Mouse (Mus musculus): ENCODE results near the gene Rbm38. TPM values are rescaled to one million over a fixed set of nuclear protein-coding genes. Genes with fewer than 3 reads are reported as not detected.

The Rbm38 gene
- polyA plus RNA-seq (2017; shearing (Covaris generic)): 100 to 1,000 TPM; 115 to 138 (median 124) TPM

DNA sequence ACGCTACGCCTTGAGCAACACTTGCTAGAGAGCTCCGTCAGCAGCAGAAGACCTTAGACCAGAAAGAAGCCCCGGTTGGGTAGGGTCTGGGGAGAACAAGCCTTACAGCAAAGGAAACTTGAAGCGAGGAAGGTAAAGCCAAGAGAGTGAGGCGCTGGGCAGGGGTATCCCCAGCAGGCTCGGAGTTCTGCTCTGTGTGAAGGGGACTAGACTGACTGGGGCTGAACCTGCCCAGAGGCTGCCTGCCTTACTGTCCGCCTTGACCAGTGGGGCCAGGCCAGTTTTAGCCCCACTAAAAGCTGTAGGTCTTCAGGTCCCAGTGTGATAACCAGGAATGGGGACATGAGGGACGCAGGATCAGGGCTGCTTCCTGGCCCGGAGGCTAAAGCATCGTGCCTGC is at the start of gene Rbm38:
Gene Rbm38, plus strand, starts transcription at position 69 of the 400 bp plus-strand sequence.
- no peak for ATAC-seq

DNA sequence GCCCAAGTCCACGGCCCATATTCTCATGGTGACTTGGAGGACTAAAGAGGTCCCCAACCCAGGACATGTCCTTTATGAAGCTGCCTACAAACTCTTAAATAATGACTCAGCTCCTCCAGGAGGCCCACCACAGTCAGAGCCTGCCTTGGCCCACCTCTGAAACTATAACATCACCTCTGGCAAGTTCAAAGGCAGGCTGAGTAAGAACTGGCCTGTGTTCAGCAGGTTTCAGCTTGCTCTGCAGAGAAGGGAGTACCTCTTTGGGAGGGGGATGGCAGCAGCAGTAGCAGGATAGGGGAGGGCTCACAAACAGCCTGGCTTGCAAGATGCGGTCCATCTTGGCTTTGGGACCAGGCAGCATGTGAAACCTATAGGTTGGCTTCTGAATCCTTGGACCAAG is 48.4 kb upstream of the Rbm38 start:
- no peak for ATAC-seq

DNA sequence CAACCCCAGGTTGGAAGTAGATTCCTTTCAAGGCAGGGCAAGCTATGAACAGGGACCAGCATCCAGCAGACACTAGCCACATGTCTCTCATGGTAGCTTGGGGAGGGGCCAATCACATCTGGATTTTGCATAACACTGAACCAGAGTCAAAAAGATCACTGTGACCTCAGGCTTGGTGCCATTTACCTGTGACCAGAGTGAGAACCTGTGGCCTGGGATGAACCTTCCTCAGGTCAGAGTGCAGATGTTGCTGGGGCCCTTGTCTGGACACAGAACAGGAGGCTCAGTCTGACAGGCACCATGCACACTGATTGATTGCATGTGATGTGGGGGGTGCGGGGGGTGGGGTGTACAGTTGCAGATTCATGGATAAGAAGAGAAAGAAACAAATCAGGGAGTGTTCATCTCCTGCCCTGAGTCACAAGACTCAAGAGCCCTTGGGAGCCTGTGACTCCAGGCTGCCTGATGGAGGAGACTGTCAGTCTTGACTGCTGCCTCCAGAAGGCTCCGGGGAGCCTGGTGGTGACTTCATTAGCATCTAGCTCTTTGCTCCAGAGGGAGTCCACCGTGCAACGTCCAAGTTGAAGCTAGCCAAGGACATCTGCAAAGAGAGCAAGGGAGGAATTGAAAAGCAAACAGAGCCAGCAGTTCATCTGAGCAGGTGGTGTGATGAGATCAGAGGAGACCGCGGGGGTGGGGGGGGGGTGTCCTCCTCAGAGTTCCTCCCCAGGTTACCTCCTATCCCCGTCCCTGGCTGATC is 46.3 kb upstream of the Rbm38 start:
- ATAC-seq: no peak

DNA sequence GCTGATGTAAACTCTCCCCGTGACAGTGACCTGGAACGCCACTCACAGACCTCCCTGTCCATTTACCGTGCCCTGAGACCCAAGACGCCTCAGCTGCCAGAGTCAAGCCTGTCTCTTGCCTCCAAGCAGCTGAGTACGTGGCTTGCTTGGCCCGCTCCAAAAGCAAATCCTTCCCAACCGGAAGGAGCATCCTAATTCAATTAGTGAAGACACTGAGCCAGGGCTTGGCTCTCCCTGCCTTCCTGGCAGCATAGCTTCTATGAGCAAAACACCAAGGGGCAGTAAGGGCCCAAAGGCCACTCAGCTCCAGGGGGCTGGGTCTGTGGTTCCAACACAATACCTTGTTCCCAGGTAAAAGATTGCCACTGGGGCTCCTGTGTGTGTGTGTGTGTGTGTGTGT is 45.6 kb upstream of the Rbm38 start:
- ATAC-seq: no peak

DNA sequence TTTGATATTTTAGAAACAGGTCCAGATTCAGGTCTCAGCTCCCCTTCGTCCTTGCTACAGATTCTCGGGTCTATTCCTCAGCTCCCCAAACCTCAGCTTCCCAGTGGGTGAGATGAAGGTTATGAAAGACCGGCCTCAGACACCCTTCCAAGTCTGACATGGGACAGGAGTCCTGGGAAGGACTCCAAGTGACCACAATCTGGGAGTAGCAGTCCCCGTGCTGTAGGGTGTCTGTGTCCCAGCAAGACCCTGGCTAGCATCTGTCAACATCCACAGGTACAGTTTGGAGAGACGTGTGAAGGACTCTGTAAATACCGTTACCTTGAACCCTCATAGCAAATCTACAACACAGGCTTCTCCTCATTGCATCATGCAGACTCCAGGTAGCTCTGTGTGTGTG is 45.1 kb upstream of the Rbm38 start:
- ATAC-seq: no peak

DNA sequence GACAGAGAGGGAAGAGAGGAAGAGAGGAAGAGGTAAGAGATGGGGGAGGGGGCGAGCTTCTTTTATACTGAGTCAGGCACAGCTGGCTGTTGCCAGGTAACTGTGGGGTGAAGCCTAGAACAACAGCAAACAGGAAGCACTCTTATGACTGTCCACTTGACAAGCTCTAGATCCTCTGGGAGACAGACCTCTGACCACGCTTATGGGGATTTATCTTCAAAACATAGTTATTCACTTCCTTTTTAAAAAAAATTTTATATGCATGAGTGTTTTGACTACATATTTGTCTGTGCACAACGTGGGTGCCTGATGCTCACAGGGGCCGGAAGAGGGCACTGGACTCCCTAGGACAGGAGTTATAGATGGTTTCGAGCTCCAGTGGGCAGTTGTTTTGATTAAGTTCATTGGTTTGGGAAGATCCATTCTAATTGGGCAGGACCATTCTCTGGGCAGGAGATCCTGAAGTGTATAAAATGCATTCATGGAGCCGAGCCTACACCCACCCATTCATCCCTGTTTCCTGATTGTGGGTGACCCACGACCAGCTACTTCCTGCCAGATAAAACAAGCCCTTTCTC is 43.5 kb upstream of the Rbm38 start:
- ATAC-seq: peak; percentile 39

DNA sequence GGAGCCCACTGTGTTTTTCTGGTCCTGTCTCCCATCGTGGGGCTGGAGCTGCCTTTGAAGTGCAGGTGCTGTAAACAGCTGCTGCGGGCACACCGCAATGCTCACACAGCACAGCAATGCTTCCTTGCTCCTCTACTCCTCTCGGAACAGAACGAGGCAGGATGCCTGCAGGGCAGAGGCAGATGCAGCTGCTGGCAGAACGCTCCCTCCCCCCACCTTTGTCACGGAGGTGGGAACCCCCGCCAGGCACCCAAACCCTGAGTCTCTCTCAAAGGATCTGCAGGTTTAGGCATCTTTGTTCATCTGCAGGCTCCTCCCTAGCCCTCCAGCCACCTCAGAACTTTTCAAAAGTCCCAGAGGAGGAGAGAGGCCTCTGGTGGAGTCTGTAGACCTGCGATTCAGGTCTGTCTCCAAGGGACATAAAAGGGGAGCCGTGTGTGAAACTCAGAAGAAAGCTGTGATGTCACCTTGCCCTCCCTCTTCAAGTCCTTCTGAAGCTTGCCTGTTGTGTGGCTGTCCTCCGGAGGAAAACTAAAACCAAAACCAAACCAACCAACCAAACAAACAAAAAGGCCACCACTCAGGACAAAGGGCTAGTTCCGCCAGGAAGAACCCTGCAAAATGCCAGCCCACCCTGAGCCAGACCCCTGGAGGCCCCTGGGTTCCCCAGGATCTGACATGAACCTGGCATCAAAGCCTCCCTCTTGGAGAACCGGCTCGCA is 42.7 kb upstream of the Rbm38 start, which contains the start of gene Spo11:
Gene Spo11, plus strand, starts transcription at position 292 of the 722 bp plus-strand sequence.
- peak; percentile 78 for ATAC-seq

DNA sequence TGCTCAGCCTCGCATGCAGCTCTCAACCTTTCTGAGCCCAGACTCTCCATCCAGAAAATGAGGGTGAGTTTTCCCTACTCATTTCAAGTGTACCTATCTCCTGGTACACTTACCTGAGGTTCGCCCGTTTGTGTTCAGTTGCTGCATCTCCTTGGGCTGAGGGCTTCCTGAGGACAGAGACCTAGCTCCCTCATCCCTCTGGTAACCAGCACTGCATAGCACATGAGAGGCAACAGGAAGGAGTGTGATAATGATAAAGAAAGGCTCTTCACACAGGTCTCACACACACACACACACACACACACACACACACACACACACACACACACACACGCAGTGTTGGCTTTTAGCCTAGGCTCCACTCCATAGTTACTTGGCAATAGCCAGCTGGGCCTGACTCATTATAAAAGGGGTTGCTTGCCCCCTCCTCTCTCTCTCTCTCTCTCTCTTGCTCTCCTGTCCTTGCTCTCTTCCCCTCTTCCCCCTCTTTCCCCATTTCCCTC is 42.1 kb upstream of the Rbm38 start:
- peak; percentile 27 for ATAC-seq

DNA sequence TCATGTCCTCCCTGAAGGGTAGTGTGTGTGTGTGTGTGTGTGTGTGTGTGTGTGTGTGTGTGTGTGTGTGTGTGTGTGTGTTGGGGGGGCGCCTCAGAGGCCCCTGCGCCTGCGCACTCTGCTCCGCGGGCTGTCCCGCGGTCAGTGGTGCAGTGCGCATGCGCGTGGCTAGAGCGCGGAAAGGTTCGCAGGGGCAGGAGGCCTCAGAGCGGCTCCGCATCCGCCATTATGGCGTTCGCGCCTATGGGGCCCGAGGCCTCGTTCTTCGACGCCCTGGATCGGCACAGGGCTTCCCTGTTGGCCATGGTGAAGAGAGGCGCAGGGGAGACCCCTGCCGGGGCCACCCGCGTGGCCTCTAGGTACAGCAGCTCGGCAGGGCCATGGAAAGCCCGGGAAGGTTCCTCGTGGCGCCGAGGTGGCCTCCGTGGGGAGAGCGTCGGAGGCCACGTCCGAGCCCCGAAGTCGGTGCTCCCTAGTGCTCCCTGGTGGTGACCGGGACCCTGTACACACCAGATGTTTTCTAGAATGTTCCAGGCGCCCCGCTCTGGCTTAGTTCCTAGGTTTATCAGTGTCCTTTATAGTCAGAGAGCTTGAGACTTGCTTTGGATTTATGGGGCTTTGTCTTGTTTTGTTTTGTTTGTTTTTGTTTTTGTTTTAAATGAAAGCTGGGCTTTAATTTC is 40.5 kb upstream of the Rbm38 start:
- no peak for ATAC-seq

DNA sequence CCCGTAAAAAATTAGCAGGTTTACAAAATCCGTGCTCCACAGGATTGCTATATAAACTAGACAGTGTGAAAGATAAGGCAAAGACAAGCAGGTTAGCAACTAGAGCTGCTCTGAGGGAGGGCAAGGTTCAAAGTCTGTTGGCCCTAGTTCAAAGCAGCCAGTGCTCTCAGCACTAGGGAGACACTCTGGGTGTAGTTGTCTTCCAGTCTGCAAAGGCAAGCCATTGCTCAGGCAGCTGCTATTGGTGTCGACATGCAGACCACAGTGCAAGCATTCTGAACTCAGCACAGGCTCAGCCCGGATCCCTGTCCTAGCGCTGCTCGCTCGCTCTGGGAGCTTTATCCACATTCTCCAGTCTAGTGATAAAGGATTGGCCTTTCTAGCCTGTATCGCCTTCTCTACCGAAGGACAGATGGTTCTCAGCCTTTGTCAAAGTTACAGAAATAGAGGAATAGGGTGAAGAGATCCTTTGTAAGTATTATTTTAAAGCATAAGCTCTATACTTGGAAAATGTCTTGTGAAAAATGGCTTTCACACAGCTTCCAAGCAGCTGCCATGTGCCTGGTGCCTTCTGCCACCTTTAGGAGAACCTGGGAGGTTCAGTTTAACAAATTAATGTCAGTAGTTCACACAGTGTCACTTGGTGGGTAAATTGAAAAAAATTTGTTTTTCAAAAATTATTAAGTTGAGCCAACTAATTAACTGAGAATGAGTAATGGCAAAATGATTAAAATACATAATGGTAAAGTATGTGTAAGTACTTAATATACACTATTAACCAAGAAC is 37.3 kb upstream of the Rbm38 start:
- no peak for ATAC-seq

DNA sequence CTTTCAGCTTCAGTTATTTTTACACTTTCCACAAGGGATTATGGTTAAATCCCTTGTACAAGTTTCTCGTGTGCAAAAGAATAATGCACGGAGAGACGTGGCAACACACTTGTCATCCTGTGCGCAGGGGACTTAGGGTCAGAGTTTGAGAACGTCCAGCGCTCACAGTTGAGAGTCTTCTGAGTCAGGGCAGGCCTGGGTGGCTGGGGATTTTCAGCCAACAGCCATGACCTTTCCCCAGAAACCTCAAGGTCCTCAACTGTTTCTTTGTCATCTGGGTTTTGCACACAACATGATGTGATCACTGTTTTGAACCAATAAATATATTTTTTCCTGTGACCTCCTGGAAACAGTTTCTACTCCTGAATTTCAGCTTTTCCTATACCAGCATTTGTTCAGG is 30.1 kb upstream of the Rbm38 start:
- ATAC-seq: no peak

DNA sequence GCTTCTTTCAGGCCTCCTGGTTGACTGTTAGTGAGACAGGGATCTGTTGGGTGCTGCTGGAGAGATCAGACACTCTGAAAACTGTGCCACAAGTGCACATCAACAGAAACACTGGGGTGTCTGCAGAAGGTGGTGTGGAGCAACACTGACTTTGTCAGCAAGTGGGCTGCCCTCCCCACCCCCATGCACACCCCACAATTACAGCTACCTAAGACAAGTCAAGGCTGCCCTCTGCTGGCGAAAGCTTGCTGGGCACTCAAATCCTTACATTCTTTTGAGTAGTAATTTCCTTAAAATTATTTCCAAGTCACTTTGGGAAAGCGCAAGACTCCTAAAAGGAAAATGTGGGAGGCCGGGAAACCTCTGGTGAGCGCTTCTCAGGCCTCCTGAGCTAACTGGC is 24.1 kb upstream of the Rbm38 start:
- ATAC-seq: no peak

DNA sequence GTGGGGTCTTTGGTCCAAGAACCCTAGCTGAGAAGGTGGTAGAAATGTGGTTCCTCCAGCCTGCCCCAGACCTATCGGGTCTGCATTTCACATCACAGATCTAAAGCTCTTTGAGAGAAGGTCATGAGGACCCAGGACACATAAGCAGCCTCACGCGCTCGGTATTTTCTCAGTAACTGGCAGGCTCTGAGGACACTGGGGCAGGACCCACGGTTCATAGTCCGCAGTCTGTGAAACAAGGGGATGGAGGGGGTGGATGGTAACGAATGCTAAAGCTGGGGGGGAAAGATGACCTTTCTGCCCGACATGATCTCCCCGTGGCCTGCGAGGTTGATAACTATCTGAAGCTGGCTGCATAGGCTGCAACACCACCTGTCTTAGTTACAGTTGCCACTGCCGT is 22.6 kb upstream of the Rbm38 start:
- no peak for ATAC-seq

DNA sequence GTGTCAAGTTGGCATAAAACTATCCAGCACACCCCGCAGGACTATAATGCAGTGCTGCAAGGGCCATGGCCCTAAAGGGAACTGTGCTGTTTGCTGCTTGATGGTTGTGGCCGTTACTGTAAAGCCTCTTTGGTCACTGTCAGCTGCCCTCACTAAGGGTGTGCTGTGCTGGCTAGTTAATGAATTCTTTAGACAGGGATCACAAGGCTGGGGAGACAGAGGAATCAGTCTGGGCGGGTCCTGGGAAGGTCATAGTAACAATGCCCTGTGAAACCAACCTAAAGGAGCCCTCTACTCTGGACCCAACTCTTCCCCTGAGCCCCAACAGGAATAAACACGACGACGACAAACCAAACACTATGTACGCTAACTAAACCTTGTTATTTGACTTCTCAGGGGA is 21.8 kb upstream of the Rbm38 start:
- ATAC-seq: no peak

DNA sequence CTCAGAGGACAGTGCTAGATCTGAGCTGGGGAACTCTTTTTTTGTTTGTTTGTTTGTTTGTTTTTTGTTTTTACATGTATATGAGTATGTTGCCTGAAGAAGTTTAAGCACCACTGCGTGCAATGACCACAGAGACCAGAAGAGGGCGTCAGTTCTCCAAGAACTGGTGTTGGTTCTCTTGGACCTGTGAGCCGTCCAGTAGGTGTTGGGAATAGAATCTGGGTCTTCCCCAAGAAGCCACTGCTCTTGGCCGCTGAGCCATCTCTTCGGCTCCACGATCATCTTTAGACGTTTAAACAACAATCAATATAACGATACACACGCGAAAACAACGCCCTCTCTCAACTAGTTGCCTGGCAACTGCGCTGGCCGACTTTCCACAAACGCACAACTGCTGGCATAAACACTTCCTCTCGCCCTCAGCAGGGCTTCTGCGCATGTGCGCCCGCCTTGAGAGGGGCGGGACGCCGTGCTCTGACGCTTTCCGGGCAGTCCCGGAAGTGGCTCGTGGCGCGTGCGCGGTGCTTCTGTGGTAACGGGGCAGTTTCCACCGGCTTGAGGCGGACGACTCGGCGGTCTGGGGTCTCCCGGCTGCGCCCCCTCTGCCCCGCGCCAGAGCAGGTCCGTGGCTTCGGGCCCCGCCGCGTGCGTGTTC is 20.5 kb upstream of the Rbm38 start, which contains the start of gene Rae1:
Gene Rae1, plus strand, starts transcription at position 488 of the 655 bp plus-strand sequence.
- ATAC-seq: peak; percentile 94

DNA sequence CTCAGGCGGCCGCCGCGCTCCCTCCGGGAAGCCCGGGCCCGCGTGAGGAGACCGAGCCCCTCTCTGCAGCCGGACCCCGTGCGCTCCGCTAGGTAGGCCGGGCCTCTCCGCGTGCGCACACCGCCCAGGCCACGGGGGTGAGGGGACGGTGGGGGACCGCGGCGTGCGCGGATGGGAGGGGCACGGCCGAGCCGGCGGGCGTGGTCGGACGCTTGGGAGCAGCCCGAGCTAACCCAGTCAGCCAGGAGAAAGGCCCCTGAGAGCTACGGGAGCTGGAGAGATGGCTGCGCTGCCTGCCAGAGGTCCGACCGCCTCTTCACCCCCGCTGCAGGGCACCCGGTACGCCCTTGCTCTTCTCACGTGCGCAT is 20.0 kb upstream of the Rbm38 start:
- peak; percentile 48 for ATAC-seq

DNA sequence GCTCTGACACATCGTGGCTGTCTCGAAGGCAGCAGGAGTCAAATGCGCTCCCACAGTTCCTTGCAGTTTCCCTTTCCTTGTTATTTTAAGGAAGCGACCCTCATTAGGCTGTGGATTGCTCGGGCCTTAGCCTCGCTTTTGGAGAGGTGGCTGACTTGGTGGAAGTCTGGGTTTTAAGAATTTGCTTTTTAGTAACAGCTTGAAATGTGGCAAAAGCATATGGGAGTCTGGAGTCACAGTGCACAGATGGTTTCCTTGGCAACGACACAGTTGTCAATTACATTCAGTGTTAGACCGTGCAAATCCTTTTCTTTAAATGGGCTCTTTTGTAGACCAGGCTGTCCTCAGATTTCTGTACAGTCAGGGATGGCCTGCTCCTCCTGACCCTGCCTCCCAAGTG is 19.4 kb upstream of the Rbm38 start:
- ATAC-seq: no peak

DNA sequence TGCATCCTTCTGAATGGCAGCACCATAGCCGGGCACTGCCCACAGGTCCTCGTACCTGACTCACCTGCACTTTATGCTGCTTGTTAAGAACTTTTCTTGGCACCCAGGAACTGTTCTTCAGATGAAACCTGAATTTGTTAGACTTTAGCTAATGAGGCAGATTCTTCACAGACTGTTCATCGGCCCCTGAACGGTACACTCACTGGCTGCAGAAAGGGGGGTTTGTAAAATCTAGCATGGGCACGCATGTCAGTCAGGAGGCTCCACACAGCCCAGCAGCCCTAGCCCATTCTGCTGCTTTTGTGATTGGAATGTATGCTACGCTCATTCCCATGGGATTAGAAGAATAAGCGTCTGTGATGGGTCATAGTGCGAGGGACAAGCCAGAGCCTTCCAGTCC is 16.6 kb upstream of the Rbm38 start:
- ATAC-seq: no peak

DNA sequence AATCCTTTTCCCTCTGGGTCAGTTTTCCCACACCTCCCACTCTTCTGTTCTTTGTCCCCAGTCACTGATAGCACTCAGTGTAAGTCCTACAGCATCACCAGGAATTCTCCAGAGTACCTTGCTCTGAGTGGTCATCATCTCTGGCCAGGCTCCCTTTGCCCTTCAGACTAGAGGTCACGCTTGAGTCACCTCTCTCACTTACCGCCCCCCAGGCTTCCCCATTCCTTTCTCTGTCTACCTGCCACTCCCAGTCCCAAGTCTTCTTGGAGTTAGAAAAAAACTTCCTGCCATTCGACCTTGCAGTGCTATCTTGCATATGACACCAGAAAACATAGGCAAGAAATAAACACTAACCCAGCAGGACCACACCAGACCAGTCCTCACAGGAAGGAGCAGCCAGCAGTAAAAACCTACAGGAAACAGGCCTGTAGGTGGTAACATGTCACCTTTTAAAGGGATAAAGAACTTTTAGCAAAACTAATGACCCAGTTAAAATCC is 10.0 kb upstream of the Rbm38 start:
- no peak for ATAC-seq

DNA sequence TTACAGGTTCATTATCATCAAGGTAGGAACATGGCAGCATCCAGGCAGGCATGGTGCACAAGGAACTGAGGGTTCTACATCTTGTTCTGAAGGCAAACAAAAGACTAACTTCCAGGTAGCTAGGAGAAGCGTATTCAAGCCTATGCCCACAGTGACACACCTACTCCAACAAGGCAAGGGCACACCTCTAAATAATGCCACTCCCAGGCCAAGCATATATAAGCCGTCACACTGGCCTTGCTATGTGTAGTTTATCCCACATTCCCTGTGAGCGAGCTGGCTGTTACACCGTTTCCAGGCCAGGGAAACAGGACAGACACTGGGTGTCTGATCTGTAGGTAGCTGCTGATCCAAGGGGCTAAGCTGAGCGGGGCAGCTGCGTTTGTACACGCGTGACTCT is 8.9 kb upstream of the Rbm38 start:
- ATAC-seq: no peak

DNA sequence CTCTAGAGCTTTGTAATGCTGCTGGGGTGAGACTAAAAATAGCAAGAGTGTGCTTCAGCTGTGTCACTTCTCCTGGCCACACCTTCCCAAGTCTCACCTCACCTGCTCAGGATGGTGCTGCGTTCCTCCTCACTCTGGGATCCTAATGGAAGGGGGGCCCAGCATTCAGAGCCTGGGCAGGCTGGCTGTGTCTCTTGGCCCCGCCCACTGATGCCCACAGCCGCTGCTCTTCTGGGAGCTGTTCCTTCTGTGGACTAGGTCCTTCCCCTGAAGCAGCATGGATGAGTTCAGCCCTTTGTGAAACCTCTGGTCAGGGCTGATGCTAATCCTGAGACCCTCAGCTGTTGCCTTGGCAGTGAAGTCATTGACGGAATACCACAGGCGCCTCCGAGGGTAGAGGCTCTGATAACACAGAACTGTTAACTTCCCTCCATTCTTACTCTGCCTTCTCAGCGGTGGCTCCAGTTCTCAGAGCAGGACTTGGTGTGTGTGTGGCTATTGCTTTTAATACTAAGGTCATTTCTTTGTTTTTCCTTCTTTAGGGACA is 5.5 kb upstream of the Rbm38 start:
- no peak for ATAC-seq
